Mouse (Mus musculus) 3134 (cell line): Measurements from ENCODE around the gene Cul3.
"Not testable (repeated sequence)": the region's sequence is repeated elsewhere in the genome, so short reads cannot be mapped to it uniquely, and the experiment has no call there.

Experiments used
- DNase-seq: peaks from one replicate; pipeline ENCODE4 v3.0.0-alpha.2; 2011; ENCODE audit warnings: low spot score; ENCODE audit not compliant: insufficient read length; ENCODE audit errors: extremely low read depth

Cul3 gene

GRCm38 (mm10) chr1:80340436-80341376 is at the start of gene Cul3:
Cul3 (minus strand) TSS chr1:80340480.
- DNase-seq: peak; percentile 98

- no peak for DNase-seq
Observed at GRCm38 (mm10) chr1:80389518-80389917, 49.2 kb upstream of the Cul3 start.

- peak; percentile 6 for DNase-seq
Observed at GRCm38 (mm10) chr1:80383613-80384589, 43.6 kb upstream of the Cul3 start.

GRCm38 (mm10) chr1:80382928-80383327 is 42.6 kb upstream of the Cul3 start:
- no peak for DNase-seq

GRCm38 (mm10) chr1:80381302-80381701 is 41.0 kb upstream of the Cul3 start:
- no peak for DNase-seq

GRCm38 (mm10) chr1:80372010-80372409 is 31.7 kb upstream of the Cul3 start:
- DNase-seq: no peak

GRCm38 (mm10) chr1:80371189-80371889 is 31.1 kb upstream of the Cul3 start:
- no peak for DNase-seq

- DNase-seq: no peak
Observed at GRCm38 (mm10) chr1:80363486-80363885, 23.2 kb upstream of the Cul3 start.

GRCm38 (mm10) chr1:80362946-80363345 is 22.7 kb upstream of the Cul3 start:
- DNase-seq: no peak

- DNase-seq: no peak
Observed at GRCm38 (mm10) chr1:80362400-80362799, 22.1 kb upstream of the Cul3 start.

GRCm38 (mm10) chr1:80361771-80362170 is 21.5 kb upstream of the Cul3 start:
- DNase-seq: not testable (repeated sequence)

GRCm38 (mm10) chr1:80360038-80360608 is 19.8 kb upstream of the Cul3 start:
- DNase-seq: no peak

- DNase-seq: peak; percentile 69
Observed at GRCm38 (mm10) chr1:80340061-80340435, 232 bp downstream of the Cul3 start.

GRCm38 (mm10) chr1:80339425-80340021 is 757 bp downstream of the Cul3 start:
- peak; percentile 47 for DNase-seq

GRCm38 (mm10) chr1:80338398-80338797 is 1.9 kb downstream of the Cul3 start:
- DNase-seq: no peak

- no peak for DNase-seq
Observed at GRCm38 (mm10) chr1:80335726-80336368, 4.4 kb downstream of the Cul3 start.

- DNase-seq: no peak
Observed at GRCm38 (mm10) chr1:80335118-80335517, 5.2 kb downstream of the Cul3 start.

- DNase-seq: no peak
Observed at GRCm38 (mm10) chr1:80330970-80331369, 9.3 kb downstream of the Cul3 start.

GRCm38 (mm10) chr1:80325761-80326160 is 14.5 kb downstream of the Cul3 start:
- DNase-seq: no peak
